Mouse (Mus musculus) midbrain, embryonic 15.5 days (tissue): ENCODE results near the gene Erg. TPM values are rescaled to one million over a fixed set of nuclear protein-coding genes. Genes with fewer than 3 reads are reported as not detected.

Experiments used
- ATAC-seq: fragments of 200-750 bp; cut with Nextera tagmentation; replicated peaks from 2 replicates; pipeline ENCODE4 v1.8.0; 2017; ENCODE audit warnings: moderate TSS enrichment
- H3K27ac ChIP-seq: fragments of 300-500 bp; sonication (generic); 2 replicates; pipeline ENCODE4 v1.5.1; 2015; ENCODE audit warnings: mild to moderate bottlenecking, inconsistent platforms
- H3K27me3 ChIP-seq: fragments of 300-500 bp; sonication (generic); replicated peaks from 2 replicates; pipeline ENCODE4 v1.6.1; 2015; ENCODE audit warnings: inconsistent platforms
- H3K36me3 ChIP-seq: fragments of 300-500 bp; sonication (generic); replicated peaks from 2 replicates; pipeline ENCODE4 v1.6.1; 2015; ENCODE audit warnings: inconsistent platforms
- H3K4me1 ChIP-seq: fragments of 300-500 bp; sonication (generic); 2 replicates; pipeline ENCODE4 v1.6.1; 2015; ENCODE audit warnings: inconsistent platforms
- H3K4me2 ChIP-seq: fragments of 300-500 bp; sonication (generic); 2 replicates; pipeline ENCODE4 v1.6.1; 2015; ENCODE audit warnings: inconsistent platforms, mild to moderate bottlenecking, moderate library complexity
- H3K4me3 ChIP-seq: fragments of 300-500 bp; sonication (generic); 2 replicates; pipeline ENCODE4 v1.5.1; 2015; ENCODE audit warnings: mild to moderate bottlenecking, inconsistent platforms
- H3K9ac ChIP-seq: fragments of 300-500 bp; sonication (generic); 2 replicates; pipeline ENCODE4 v1.6.1; 2015; ENCODE audit warnings: mild to moderate bottlenecking, inconsistent platforms
- H3K9me3 ChIP-seq: fragments of 300-500 bp; sonication (generic); 2 replicates; pipeline ENCODE4 v1.6.1; 2016; ENCODE audit warnings: inconsistent platforms
- WGBS: fragments of 180-500 bp; shearing (Covaris S2); methylation state at CpG from one replicate; pipeline ENCODE4 v1.1.7; 2015; ENCODE audit warnings: mixed read lengths; 5-methylcytosine and 5-hydroxymethylcytosine counted together
- polyA plus RNA-seq: library from polyadenylated mRNA; unstranded; fragments of >200 nt; fragmentation: Nextera tagmentation; extraction: Ambion mirVana; gene quantifications from 2 replicates; pipeline ENCODE4 v1.2.1, GENCODE M21; 2015

The Erg gene
- polyA plus RNA-seq, 1 experiment from 2014 or later: 2.6 TPM

DNA sequence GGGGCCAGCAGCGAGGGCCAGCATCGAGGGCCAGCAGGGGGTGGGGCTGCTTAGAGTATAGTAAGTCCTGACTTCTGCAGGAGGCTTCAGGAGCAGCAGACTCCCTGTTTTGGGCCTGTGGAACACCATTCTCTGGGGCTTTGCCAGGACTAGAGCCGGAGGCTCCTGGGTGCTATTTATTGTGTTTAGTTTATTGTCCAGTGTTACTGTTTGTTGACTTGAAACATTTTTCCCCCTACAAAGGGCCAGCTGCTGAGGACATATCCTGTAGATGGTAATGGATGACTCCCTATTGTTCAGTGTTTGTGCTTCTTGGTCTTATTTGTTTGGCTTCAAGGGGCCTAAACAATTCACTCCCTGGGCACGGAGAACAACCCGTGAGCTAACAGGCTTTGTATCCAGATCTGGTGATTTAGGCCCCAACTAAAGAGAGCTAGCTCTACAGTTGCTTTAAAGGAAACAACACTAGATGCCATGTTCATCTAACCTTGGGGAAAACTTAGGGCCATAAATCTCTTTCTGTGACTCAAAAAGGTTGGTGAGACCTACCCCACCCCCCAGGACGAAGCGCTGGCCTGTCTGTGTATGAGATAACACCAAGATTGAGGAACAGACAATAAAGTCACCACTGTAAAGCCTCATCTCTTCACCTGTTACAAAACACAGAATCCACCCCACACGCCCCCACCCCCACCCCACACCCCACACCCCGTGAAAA, 137.6 kb downstream of the Erg start:
- no peaks in the 10 kb centered on the region for H3K4me1 ChIP-seq
- no peak overlapping the region for H3K9ac ChIP-seq
- H3K9me3 ChIP-seq: no peaks in the 10 kb centered on the region
- no peaks in the 10 kb centered on the region for H3K36me3 ChIP-seq
- 76% methylated on average over 9 of the region's 9 CpGs for WGBS
- no peak overlapping the region for H3K4me2 ChIP-seq
- ATAC-seq: no peak
- H3K27me3 ChIP-seq: no peaks in the 10 kb centered on the region
- no peak overlapping the region for H3K4me3 ChIP-seq
- H3K27ac ChIP-seq: no peak overlapping the region

DNA sequence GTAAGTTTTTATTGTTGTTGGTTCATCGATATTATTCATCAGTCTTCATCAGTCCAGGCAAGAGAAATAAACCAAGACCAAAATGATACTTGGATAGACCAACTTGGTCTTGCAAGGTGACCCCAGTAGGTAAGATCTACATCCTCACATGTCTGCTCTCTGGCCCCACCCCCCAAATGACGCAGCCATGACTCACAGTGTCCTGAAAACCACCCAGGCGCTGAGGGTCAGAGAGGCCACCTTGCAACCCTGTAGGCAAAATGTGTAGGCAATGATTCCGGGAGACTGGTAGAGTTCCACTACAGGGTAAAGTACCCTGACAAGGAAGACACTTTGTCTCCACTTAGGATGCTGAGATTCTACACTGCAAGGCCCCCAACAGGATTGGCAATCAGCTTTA, 138.5 kb downstream of the Erg start:
- H3K27me3 ChIP-seq: no peaks in the 10 kb centered on the region
- no peaks in the 10 kb centered on the region for H3K9me3 ChIP-seq
- WGBS: 80% methylated on average over 4 of the region's 4 CpGs
- no peaks in the 10 kb centered on the region for H3K4me1 ChIP-seq
- H3K27ac ChIP-seq: no peak overlapping the region
- no peak overlapping the region for H3K9ac ChIP-seq
- no peak overlapping the region for H3K4me2 ChIP-seq
- H3K36me3 ChIP-seq: no peaks in the 10 kb centered on the region
- no peak for ATAC-seq
- H3K4me3 ChIP-seq: no peak overlapping the region

DNA sequence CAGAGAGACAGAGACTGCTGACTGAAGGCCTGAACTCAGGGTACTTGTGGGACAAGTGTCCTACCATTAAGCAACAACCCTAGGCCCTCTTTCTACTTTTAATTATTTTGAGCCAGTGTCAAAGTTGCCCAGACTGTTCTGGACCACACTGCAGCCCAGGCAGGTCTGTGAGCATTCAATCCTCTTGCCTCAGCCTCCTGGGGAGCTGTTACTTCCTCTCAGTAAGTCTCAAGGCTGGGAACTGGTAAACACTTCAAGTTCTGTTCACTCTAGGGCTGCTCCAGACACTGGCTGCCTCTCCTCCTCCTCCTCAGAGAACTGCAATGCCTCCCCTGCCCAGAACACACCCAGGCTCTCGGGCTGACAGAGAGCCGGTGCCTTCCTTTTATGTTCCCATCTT, 140.0 kb downstream of the Erg start:
- Histone ChIP-seq H3K9me3 (no peaks in the 10 kb centered on the region), H3K9ac (no peak overlapping the region), H3K4me1 (no peaks in the 10 kb centered on the region), H3K4me3 (no peak overlapping the region), H3K4me2 (no peak overlapping the region), H3K36me3 (no peaks in the 10 kb centered on the region), H3K27ac (no peak overlapping the region), H3K27me3 (no peaks in the 10 kb centered on the region)
- 78% methylated on average over 2 of the region's 2 CpGs for WGBS
- no peak for ATAC-seq

DNA sequence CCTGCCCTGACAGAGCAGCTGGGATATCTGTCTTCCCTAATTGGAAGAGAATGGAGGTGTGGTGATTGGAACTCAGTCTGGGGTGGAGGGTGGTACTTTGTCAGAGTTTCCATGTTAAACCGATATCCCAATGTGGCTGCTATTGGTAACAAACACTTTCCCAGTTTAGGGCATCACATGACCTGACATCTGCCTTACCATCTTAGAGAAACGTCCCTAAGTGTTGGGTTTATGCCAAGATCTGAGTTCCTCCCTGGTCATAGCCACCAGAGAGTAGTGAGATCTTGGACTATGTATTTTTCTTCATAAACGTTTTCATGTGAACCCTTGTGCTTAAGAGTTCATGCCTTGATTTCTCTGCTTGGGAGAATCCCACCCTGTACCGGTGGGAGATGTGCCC, 144.4 kb downstream of the Erg start:
- whole genome bisulfite sequencing: 77% methylated on average over 4 of the region's 4 CpGs
- H3K27me3 ChIP-seq: no peaks in the 10 kb centered on the region
- ATAC-seq: no peak
- no peak overlapping the region for H3K4me2 ChIP-seq
- no peaks in the 10 kb centered on the region for H3K4me1 ChIP-seq
- no peaks in the 10 kb centered on the region for H3K36me3 ChIP-seq
- no peaks in the 10 kb centered on the region for H3K9me3 ChIP-seq
- H3K9ac ChIP-seq: no peak overlapping the region
- H3K4me3 ChIP-seq: no peak overlapping the region
- H3K27ac ChIP-seq: no peak overlapping the region

DNA sequence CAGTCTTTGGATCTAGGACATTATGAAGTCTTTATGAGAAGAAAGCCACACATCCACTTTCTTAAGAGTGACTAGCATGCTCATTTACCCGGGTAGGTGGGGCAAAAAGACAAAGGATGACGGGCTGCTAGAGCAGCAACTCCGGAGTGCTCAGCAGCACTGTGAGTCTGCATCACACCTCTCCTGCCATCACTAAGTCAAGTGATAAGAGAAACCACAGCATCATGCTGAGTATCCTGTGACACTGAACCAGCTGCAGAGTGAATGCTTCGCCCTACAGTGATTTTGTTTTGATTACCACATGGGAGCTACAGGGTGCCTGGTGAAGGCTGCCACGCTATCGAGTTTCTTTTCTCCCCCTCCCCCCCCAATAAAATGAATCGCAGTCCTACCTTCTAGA, 145.2 kb downstream of the Erg start:
- no peak for ATAC-seq
- Histone ChIP-seq H3K27ac (no peak overlapping the region), H3K4me1 (no peaks in the 10 kb centered on the region), H3K36me3 (no peaks in the 10 kb centered on the region), H3K9me3 (no peaks in the 10 kb centered on the region), H3K9ac (no peak overlapping the region), H3K4me3 (no peak overlapping the region), H3K27me3 (no peaks in the 10 kb centered on the region), H3K4me2 (no peak overlapping the region)
- 63% methylated on average over 7 of the region's 7 CpGs for WGBS

DNA sequence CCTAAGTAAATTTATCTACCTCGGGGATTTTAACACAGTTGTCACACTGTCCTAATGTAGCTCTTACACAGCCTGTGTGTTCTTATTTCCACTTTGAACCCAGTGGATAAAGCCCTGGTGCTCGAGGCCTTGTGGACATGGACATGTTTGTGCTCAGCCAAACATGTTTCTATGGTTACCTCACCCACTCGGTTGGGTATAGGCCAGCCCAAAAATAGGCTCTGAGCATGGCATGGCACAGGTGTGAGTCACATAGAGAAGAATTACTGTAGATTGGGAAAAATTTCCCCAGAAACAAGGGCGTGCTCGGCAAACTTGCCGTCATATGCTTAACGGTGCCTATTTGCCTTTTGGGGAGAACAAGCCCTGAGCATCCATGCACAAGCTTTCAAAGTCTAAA, 146.1 kb downstream of the Erg start:
- Histone ChIP-seq H3K4me2 (no peak overlapping the region), H3K4me3 (no peak overlapping the region), H3K9ac (no peak overlapping the region), H3K9me3 (no peaks in the 10 kb centered on the region), H3K27me3 (no peaks in the 10 kb centered on the region), H3K27ac (no peak overlapping the region), H3K4me1 (no peaks in the 10 kb centered on the region), H3K36me3 (no peaks in the 10 kb centered on the region)
- ATAC-seq: no peak
- WGBS: 79% methylated on average over 7 of the region's 7 CpGs

DNA sequence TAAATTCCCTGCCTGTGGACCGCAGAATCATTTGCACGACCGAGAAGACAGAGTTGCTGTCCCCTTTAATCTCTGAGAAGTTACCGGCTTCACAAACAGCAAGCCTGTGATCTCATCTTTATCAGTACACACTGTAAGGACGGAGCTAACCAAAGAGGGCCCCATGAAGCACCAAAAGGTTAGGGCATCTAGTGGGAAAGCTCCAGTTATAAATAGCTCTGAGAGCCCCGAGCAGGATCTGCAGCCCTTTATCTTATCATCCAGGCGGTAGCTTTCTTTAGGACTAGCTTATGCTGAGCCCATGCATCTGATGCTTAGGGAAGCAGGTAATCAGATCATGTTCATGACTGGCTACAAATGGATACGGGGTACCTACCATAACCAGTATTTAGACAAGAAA, 146.6 kb downstream of the Erg start:
- 67% methylated on average over 8 of the region's 8 CpGs for WGBS
- ATAC-seq: no peak

DNA sequence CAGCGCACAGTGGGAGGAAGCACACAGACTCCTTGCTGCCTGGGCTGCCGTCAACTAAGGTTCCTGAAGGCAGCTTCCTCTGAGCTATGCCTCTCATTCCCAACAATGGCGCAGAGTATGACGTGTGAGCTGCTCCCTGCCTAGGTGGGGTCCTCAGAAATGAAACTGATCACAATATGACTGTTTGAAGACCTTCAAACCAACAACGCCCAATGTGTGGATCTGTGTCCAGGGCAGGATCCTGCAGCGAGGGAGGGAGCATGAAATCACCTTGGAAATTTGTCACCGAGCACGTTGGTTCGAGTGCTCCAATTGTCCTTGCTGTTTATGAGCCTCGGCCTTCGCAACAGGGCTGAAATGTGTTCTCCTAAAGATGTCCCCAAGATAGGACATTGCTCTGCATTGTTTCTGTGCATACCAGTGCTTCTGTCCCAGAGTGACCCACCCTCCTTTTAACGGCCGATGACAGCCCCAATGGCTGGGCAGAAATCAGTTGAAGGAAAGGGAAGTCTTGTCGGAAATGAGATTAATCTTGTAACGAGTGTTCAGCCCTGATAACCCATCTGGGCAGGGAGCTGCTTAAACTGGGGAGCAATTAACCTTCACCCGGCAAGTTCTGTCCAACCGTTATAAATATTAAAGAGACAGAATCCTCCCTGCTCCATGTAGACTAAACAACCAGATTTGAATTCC, 147.4 kb downstream of the Erg start:
- no peaks in the 10 kb centered on the region for H3K9me3 ChIP-seq
- no peak overlapping the region for H3K9ac ChIP-seq
- H3K27me3 ChIP-seq: no peaks in the 10 kb centered on the region
- no peak for ATAC-seq
- H3K4me1 ChIP-seq: no peaks in the 10 kb centered on the region
- WGBS: 75% methylated on average over 17 of the region's 17 CpGs
- no peak overlapping the region for H3K27ac ChIP-seq
- H3K4me3 ChIP-seq: no peak overlapping the region
- H3K36me3 ChIP-seq: no peaks in the 10 kb centered on the region
- no peak overlapping the region for H3K4me2 ChIP-seq

More for the DNA sequence above, 146.6 kb downstream of the Erg start:
- Histone ChIP-seq H3K27me3 (no peaks in the 10 kb centered on the region), H3K4me2 (no peak overlapping the region), H3K9me3 (no peaks in the 10 kb centered on the region), H3K27ac (no peak overlapping the region), H3K4me3 (no peak overlapping the region), H3K9ac (no peak overlapping the region), H3K36me3 (no peaks in the 10 kb centered on the region), H3K4me1 (no peaks in the 10 kb centered on the region)

DNA sequence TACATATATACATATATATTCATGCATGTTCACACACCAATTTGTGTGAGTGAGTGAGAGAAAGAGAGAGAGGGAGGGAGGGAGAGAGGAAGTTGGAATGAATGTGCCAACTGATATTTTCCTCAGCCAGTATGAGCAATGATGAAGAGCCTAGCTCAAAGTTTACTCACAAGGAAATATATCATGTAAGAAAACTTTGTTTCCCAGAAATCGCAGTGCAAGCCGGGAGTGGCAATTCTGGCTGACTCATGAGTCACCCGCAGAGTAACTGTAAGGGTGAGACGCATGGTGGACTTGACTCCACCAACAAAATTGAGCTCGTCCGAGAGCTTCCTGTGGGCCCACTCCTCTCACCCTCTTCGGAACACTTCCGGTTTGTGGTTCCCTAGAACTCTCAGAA, 149.8 kb downstream of the Erg start:
- Histone ChIP-seq H3K4me1 (no peaks in the 10 kb centered on the region), H3K9ac (no peak overlapping the region), H3K4me2 (no peak overlapping the region), H3K36me3 (no peaks in the 10 kb centered on the region), H3K27ac (no peak overlapping the region), H3K9me3 (no peaks in the 10 kb centered on the region), H3K4me3 (no peak overlapping the region), H3K27me3 (no peaks in the 10 kb centered on the region)
- 86% methylated on average over 8 of the region's 8 CpGs for WGBS
- ATAC-seq: no peak

DNA sequence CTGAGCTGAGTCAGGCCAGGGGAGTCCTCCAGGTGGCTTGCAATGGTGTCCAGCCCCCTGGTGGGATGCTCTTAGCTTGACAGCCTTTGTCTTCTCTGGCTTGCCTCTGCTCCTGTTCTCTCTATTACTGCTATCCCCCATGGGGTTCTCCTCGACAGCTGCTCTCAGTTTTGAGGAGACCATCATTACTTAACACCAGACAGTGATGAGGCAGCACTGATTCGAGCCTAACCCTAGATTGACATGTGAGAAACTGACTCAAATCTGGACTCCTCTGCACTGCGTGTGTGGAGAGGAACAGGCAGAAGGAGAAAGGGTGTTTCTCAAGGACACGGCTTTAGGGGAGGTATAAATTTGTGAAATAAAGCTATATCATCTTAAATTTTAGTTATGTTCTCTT, 150.3 kb downstream of the Erg start:
- H3K9me3 ChIP-seq: no peaks in the 10 kb centered on the region
- no peak for ATAC-seq

DNA sequence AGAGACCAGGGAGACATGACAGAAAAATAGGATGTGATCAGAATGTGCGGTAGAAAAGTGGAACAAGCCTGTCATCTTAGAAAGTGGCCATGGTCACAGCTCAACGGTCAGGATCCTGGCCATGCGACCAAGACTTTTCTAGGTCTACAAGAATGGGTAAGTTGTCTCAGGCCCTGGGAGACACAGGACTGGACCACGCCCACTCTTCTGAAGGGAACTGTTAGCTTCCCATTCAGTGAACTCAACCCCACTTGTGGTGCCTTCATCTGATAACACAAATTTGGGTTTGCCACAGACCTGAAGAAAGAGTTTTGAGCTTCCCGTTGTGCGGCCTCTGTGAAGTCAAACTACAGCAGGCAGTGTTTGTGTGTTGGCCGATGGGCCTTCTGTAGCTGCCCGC, 152.0 kb downstream of the Erg start:
- 92% methylated on average over 8 of the region's 8 CpGs for WGBS
- no peak overlapping the region for H3K4me2 ChIP-seq
- no peaks in the 10 kb centered on the region for H3K9me3 ChIP-seq
- no peak for ATAC-seq
- no peak overlapping the region for H3K9ac ChIP-seq
- no peak overlapping the region for H3K27ac ChIP-seq
- H3K27me3 ChIP-seq: no peaks in the 10 kb centered on the region
- no peak overlapping the region for H3K4me3 ChIP-seq
- H3K36me3 ChIP-seq: no peaks in the 10 kb centered on the region
- H3K4me1 ChIP-seq: no peaks in the 10 kb centered on the region

More for the DNA sequence above, 150.3 kb downstream of the Erg start:
- no peak overlapping the region for H3K9ac ChIP-seq
- H3K36me3 ChIP-seq: no peaks in the 10 kb centered on the region
- H3K27me3 ChIP-seq: no peaks in the 10 kb centered on the region
- no peak overlapping the region for H3K4me3 ChIP-seq
- H3K27ac ChIP-seq: no peak overlapping the region
- no peak overlapping the region for H3K4me2 ChIP-seq
- WGBS: 62% methylated on average over 4 of the region's 4 CpGs
- H3K4me1 ChIP-seq: no peaks in the 10 kb centered on the region

DNA sequence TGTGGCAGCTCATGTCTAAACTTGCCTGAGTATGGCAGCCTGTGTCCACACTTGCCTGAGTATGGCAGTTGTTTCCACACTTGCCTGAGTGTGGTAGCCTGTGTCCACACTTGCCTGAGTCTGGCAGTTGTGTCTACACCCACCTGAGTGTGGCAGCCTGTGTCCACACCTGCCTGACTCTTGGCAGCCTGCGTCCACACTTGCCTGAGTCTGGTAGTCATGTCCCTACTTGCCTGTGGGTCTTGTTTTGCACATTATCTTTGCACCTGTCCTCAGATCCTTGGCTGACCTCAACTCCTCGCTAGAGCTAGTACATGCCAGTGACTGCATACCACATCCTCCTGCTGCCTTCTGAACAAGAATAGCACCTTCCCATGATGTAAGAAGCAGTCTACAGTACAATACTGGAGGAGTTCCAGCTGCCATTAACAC, 153.8 kb downstream of the Erg start:
- Histone ChIP-seq H3K36me3 (no peaks in the 10 kb centered on the region), H3K4me1 (no peaks in the 10 kb centered on the region), H3K9me3 (no peaks in the 10 kb centered on the region), H3K4me3 (no peak overlapping the region), H3K27me3 (no peaks in the 10 kb centered on the region), H3K4me2 (no peak overlapping the region), H3K9ac (no peak overlapping the region), H3K27ac (no peak overlapping the region)
- ATAC-seq: no peak
- 92% methylated on average over 2 of the region's 2 CpGs for WGBS

DNA sequence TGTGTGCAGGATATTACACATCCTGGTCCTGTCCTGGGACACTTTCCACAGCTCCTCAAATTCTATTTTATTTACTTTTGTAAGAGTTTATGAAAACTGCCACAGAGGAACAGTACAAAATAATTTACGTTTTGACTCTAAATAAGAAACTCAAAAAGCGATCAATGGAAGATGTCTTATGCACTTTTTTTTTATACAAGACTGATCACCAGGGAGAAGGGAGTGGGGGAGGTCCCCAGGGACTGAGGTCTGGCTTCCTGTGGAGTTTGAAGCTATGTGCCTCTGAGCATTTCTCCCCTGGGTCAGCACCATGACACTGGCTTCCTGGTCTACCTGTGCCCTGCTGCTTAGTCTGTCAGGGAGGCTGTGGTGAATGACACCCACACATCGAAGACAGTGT, 156.5 kb downstream of the Erg start:
- no peak overlapping the region for H3K27ac ChIP-seq
- H3K27me3 ChIP-seq: no peaks in the 10 kb centered on the region
- H3K4me1 ChIP-seq: no peaks in the 10 kb centered on the region
- no peaks in the 10 kb centered on the region for H3K9me3 ChIP-seq
- 90% methylated on average over 3 of the region's 3 CpGs for WGBS
- H3K36me3 ChIP-seq: no peaks in the 10 kb centered on the region
- H3K4me2 ChIP-seq: no peak overlapping the region
- H3K9ac ChIP-seq: no peak overlapping the region
- H3K4me3 ChIP-seq: no peak overlapping the region
- ATAC-seq: no peak
